Mouse (Mus musculus) erythroblast, embryonic 14.5 days (primary cell): ENCODE results near the gene Zic5. TPM values are rescaled to one million over a fixed set of nuclear protein-coding genes. Genes with fewer than 3 reads are reported as not detected.
"Not testable (repeated sequence)": the region's sequence is repeated elsewhere in the genome, so short reads cannot be mapped to it uniquely, and the experiment has no call there.

ENCODE experiments used
- H3K27me3 ChIP-seq: 2 replicates; pipeline ENCODE4 v1.6.1; 2012; ENCODE audit warnings: inconsistent platforms; ENCODE audit not compliant: control insufficient read depth
- H3K36me3 ChIP-seq: 2 replicates; pipeline ENCODE4 v1.6.1; 2012; ENCODE audit warnings: mild to moderate bottlenecking, inconsistent platforms; ENCODE audit not compliant: control insufficient read depth
- H3K4me1 ChIP-seq: 2 replicates; pipeline ENCODE4 v1.6.1; 2012; ENCODE audit warnings: inconsistent platforms; ENCODE audit not compliant: control insufficient read depth
- H3K4me3 ChIP-seq: replicated peaks from 2 replicates; pipeline ENCODE3; 2012; ENCODE audit warnings: moderate library complexity, mild to moderate bottlenecking, inconsistent platforms
- H3K9me3 ChIP-seq: 2 replicates; pipeline ENCODE4 v1.6.1; 2012; ENCODE audit warnings: low read length, inconsistent platforms, mixed read lengths; ENCODE audit not compliant: control insufficient read depth
- GATA1 ChIP-seq: IDR thresholded peaks from 2 replicates; pipeline ENCODE4 v1.6.1; 2012; ENCODE audit warnings: low read length, inconsistent platforms, mixed read lengths
- TAL1 ChIP-seq: IDR thresholded peaks from 3 replicates; pipeline ENCODE4 v1.6.1; 2012; ENCODE audit warnings: low read length, inconsistent platforms, mixed read lengths
- polyA plus RNA-seq: library from polyadenylated mRNA; stranded (reverse); fragments of >175 nt; gene quantifications from 2 replicates; pipeline ENCODE4 v1.2.3, GENCODE M21; 2012

Zic5 gene
- polyA plus RNA-seq, 1 experiment, result 0.02 TPM

DNA sequence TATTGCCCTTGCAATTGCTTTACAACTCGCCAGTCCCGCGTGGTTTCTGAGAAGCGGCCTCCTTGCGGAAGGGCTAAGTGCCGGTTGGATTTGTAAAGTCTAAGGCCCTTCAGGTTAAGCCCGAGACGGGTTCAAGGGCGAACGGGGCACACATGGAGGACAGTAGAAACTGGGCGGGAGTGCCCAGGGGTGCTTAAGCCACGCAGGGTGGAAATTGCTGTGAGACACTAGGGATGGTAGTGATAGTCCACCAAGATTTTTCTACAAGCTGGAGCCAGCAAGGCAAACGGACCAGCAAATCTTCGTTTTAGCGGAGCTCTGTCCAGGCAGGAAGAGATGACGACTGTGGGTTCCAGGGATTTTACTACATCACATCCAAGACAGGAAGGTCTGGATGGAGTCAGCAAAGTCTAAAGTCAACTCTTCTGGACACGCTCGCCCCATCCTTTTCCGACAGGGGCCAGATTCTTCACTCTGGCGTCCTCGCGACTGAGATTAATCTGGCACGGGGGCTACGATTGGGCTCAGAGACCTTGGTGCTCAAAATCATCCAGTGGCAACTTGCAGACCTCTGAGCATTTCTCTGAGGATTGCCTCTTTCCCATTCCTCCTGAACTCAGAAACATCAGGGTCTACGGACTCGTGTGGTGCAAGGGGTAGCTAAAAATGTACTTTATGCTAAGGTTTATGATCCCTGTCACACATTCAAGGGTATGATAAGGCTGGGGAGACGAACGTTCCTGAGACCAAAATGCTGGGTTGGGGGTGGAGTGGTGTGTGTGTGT is 3.7 kb upstream of the Zic5 start:
- no peaks in the 10 kb centered on the region for H3K9me3 ChIP-seq

DNA sequence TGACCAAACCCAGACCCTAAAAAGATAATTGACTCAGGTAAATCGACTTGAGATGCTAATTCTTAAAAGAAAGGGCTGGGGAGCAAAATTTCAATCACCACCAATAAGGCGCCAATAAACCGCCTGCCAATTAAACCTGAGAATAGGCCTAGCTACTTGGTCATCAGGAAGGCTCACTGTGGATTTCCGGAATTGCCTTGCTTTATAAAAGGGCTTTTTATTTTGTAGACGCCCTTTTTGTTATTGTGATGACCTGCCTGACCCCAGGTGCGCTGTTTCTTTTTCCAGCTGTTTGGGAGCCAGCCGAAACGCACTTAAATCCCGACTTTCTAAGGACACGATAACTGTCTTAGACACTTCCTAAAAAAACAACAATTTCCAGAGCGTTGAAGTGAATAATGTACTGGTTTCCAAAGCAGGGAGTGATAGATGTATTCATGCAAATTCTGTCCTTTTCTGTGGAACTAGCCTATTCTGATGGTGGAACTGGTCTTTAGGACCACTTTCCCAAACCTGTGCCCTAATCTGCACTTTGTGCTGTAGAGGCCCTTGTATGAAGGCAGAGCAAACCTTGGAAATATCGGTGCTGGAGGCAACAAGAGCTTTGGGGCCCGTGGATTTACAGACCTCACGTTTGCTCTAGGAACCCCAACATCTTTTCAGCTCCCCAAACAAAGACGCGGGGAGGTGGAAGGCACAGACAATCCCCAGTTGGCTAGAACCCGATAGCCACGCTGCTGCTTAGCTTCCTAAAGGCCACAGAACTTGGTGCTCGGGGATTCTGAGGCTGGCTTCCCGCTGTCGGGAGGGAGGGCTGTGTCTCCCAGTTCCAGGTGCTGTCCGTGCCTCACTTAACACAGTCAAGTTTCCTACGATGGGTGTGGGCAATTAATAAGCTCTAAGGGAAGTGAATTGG is 2.7 kb upstream of the Zic5 start:
- TF ChIP-seq TAL1 (no peak), GATA1 (no peak)
- H3K9me3 ChIP-seq, result peaks cover 2% of the 10 kb centered on the region; the same call in 1 of the 2 replicates
- no peaks in the 10 kb centered on the region; the same call in 1 of the 2 replicates for H3K4me1 ChIP-seq
- H3K36me3 ChIP-seq, result no peaks in the 10 kb centered on the region
- no peak overlapping the region for H3K4me3 ChIP-seq
- H3K27me3 ChIP-seq, result peaks cover 100% of the 10 kb centered on the region

More for the DNA sequence above, 3.7 kb upstream of the Zic5 start:
- no peak for TF ChIP-seq TAL1
- no peak for TF ChIP-seq GATA1
- Histone ChIP-seq H3K4me3 (no peak overlapping the region), H3K36me3 (no peaks in the 10 kb centered on the region), H3K27me3 (peaks cover 100% of the 10 kb centered on the region), H3K4me1 (no peaks in the 10 kb centered on the region; the same call in 1 of the 2 replicates)

DNA sequence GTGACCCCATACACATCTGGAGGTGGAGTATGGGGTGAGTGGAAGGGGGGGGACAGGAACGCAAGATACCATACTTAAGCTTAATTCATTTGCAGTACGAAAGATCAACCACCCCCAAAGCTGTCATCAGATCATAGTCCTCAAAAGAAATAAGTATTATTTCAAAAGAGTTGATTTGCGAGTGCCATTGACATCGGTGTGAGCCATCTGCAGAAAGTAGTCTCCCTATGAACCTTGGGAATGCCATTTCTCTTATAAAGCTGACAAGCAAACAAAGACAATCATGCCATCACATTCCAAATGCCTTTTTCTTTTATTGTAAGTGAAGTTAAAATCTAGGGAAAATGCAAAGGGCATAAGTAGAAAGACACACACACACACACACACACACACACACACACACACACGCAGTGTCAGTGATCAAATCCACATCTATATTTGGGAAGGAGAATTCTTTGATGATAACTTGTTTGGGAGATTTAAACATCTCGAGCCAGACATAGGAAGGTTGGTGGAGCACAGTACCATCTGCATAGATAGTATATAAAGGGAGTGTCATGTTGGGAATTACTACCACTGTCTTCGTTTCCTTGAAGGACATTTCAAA is 1.4 kb upstream of the Zic5 start:
- Histone ChIP-seq H3K4me3 (no peak overlapping the region), H3K4me1 (no peaks in the 10 kb centered on the region; the same call in 1 of the 2 replicates), H3K36me3 (no peaks in the 10 kb centered on the region), H3K9me3 (peaks cover 2% of the 10 kb centered on the region; the same call in 1 of the 2 replicates), H3K27me3 (peaks cover 99% of the 10 kb centered on the region)
- no peak for TF ChIP-seq TAL1
- no peak for TF ChIP-seq GATA1

DNA sequence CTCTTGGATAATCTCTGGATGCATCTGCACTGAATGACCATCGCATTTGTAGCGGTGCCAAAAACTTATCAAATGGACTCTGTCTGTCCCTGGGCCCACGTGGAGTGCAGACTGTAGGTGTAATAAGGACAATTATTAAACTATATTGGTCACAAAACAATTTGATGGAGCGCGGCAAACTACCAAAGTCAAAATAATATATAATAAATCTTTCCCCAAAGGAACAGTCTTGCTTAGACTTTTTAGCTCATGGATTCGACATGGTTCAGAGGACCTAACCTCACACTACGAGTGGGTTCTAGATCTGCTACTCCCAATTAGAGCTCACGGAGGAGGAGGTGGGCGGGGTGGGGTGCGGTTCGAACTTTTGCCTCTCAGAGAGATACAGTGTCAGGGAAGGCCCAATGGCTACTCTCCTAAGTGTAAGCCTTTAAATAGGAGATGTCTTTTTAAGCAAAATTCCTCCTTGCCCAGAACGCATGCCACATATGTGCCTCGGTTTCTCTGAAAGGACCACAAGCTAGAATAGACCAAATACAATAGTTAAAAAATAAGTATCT is 534 bp upstream of the Zic5 start:
- Histone ChIP-seq H3K4me3 (no peak overlapping the region), H3K4me1 (no peaks in the 10 kb centered on the region; the same call in 1 of the 2 replicates), H3K36me3 (no peaks in the 10 kb centered on the region), H3K9me3 (peaks cover 2% of the 10 kb centered on the region; the same call in 1 of the 2 replicates), H3K27me3 (peaks cover 98% of the 10 kb centered on the region)
- no peak for TF ChIP-seq TAL1
- no peak for TF ChIP-seq GATA1

DNA sequence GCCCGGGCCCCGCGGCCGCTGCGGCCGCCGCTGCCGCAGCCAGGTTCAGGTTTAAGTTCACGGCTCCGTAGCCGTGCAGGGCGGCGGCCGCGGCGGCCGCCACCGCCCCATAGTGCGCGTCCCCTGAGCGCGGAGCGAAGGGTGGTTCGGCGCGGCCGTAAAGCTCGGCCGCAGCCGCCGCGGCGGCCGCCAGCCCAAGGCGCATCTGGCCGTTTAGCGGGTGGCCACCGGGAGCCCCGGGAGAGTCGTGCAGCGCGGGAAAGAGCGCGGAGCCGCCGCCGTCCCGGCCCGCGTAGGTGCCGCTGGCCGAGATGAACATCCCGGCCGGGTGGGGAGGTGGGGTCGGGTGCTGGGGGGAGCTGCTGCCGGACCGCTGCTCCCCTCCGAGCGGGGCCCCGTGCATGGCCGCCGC is 1.1 kb downstream of the Zic5 start:
- Histone ChIP-seq H3K27me3 (peaks cover 90% of the 10 kb centered on the region), H3K4me1 (no peaks in the 10 kb centered on the region; the same call in 1 of the 2 replicates), H3K9me3 (peaks cover 2% of the 10 kb centered on the region; the same call in 1 of the 2 replicates), H3K36me3 (no peaks in the 10 kb centered on the region), H3K4me3 (peak overlapping the region; percentile 24)
- no peak for TF ChIP-seq TAL1
- TF ChIP-seq GATA1, result no peak

DNA sequence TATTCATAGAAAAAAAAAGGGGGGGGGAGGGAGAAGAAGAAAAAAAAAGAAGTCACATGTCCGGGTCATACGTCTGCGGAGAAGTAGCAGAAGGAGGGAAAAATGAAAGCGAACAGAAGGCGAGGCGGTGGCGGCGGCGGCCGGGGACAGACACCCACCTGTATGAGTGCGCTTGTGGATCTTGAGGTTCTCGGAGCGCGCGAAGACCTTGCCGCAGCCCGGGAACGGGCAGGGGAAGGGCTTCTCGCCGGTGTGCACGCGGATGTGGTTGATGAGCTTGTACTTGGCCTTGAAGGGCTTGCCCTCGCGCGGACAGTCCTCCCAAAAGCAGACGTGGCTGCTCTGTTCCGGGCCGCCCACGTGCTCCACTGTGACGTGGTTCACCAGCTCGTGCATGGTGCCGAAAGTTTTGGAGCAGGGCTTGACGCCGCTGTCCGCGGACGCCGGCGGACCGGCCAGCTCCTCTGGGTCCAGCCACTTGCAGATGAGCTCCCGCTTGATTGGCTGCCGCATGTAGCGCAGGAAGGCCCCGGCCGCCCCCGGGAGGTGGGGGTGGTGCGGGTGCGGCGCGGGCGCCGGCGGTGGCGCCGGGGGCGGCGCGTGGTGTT is 1.6 kb downstream of the Zic5 start:
- H3K9me3 ChIP-seq, H3K4me1 ChIP-seq, H3K4me3 ChIP-seq, H3K36me3 ChIP-seq: not testable (repeated sequence)
- H3K27me3 ChIP-seq, result peaks cover 84% of the 10 kb centered on the region

DNA sequence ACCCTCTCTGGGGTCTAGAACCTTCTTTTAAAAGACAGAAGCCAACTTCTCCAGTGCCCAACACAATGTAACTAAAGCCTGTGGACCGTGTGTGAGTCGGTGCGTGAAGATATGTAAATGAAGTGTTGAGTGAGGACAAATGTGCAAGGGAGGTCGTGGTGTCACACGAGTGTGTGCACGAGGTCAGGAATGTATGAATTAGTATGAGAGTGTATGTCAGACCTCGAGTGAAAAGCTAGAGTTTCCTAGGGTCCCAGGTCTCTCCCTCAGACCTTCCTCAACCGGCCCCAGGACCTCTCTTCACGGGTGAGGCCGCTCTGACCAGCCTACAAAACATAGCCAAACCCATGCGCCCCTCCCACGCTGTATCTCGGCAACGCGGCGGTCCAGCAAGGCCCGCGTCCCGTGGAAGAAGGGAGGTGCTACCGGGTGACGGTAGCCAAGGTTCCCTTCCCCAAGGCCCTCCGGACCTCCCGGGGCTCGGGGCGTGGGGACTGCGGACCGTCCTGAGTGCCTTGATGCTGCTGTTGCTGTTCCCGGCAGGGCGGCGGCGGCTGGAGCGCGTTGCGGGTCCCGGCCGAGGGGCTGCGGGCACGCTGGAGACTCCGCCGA is 2.3 kb downstream of the Zic5 start:
- peaks cover 2% of the 10 kb centered on the region; the same call in 1 of the 2 replicates for H3K9me3 ChIP-seq
- no peaks in the 10 kb centered on the region; the same call in 1 of the 2 replicates for H3K4me1 ChIP-seq
- H3K4me3 ChIP-seq, result no peak overlapping the region
- no peaks in the 10 kb centered on the region for H3K36me3 ChIP-seq
- peaks cover 78% of the 10 kb centered on the region for H3K27me3 ChIP-seq
- TF ChIP-seq GATA1 (no peak), TAL1 (no peak)

DNA sequence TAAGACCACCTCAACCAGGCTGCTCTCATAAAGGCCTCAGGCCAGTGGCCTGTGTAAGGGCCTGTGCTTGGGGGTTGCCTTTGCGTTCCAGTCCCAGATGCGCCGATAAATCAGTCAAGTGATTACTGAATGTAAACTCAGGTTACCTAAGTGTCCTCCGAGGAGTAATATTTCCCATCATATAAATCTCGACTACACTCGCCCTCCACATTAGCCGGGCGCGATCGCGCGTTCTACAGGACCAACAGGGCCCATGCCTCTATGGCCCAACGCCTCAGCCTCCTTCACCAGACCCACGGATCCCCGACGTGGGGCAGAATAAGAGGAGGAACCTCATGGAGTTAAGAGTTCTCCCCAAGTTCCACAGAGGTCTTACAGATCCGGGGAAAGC is 2.8 kb downstream of the Zic5 start:
- TF ChIP-seq GATA1, result no peak
- TF ChIP-seq TAL1, result no peak
- H3K27me3 ChIP-seq, result peaks cover 73% of the 10 kb centered on the region

More for the DNA sequence above, 2.8 kb downstream of the Zic5 start:
- H3K4me1 ChIP-seq, result no peaks in the 10 kb centered on the region; the same call in 1 of the 2 replicates
- H3K4me3 ChIP-seq, result no peak overlapping the region
- peaks cover 2% of the 10 kb centered on the region; the same call in 1 of the 2 replicates for H3K9me3 ChIP-seq
- H3K36me3 ChIP-seq, result no peaks in the 10 kb centered on the region
